8 mouse cellular contexts compared by ENCODE assay signal in the genomic region with DNA sequence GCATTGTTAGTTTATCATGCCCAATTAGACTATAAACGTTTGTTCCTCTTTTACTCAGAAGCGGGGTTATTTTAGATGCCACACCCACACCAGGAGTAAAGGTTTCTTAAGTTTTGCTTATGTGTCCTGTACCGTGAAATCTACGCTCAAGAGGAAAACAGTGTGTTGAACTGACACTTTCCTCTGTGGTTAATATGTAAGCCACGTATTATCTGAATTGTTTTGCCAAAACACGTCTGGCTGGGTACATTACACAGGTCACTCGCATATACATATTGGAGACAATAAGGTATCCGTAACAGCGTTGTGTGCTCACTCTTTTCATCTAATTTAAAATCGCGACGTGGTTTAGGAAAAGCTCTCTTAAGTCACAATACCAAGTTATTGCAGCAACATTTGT.
A peak's percentile ranks its signal among the peaks of the same experiment; 100 is the strongest.
DNase-seq lines count a peak whose midpoint lies in the region; ATAC-seq and TF ChIP-seq lines count a peak whose summit lies in the region.

No protein-coding gene starts in this region.

- no peak for TF ChIP-seq CTCF in cortical plate, adult 2 months (IDR thresholded peaks at IDR 0.05; ENCODE audit: extremely low read depth, insufficient read depth, low read length)

- 0 out of 2 replicates have a peak, but pooled peaks cover 7% of the 10 kb centered on the region for H3K4me1 ChIP-seq in kidney, embryonic 15.5 days
- no peaks in the 10 kb centered on the region for H3K4me1 ChIP-seq in cortical plate, adult 2 months (ENCODE audit: control insufficient read depth, insufficient read depth, low read length)
- peaks cover 11% of the 10 kb centered on the region for H3K4me1 ChIP-seq in hindbrain, embryonic 13.5 days (replicated peaks)

- H3K27me3 ChIP-seq in kidney, embryonic 15.5 days, result no peaks in the 10 kb centered on the region
- no peaks in the 10 kb centered on the region for H3K27me3 ChIP-seq in hindbrain, embryonic 13.5 days

- H3K9me3 ChIP-seq in kidney, embryonic 15.5 days (replicated peaks), result no peaks in the 10 kb centered on the region
- H3K9me3 ChIP-seq in hindbrain, embryonic 13.5 days, result no peaks in the 10 kb centered on the region

- H3K9ac ChIP-seq in kidney, embryonic 15.5 days, result no peak overlapping the region
- H3K9ac ChIP-seq in hindbrain, embryonic 13.5 days, result peak overlapping the region; percentile 79

- no peak for TF ChIP-seq POLR2A in cortical plate, adult 2 months (IDR thresholded peaks at IDR 0.05; ENCODE audit: extremely low read depth, insufficient read depth, low read length)

- no peak for DNase-seq in kidney, postnatal 36 days
- DNase-seq in urinary bladder, postnatal 4 days (ENCODE audit: low spot score in 2 of 2), result no peak
- DNase-seq in adrenal gland, adult 2 months, result no peak

- H3K36me3 ChIP-seq in kidney, embryonic 15.5 days, result no peaks in the 10 kb centered on the region
- H3K36me3 ChIP-seq in hindbrain, embryonic 13.5 days, result no peaks in the 10 kb centered on the region

- ATAC-seq in kidney, embryonic 15.5 days (replicated peaks; ENCODE audit: low FRiP score), result peak; percentile 6
- peak; percentile 30 for ATAC-seq in hindbrain, embryonic 13.5 days (ENCODE audit: low FRiP score)
- peak; percentile 41 for ATAC-seq in megakaryocyte, adult 5-6 weeks (ENCODE audit: poor library complexity, severe bottlenecking)
- no peak for ATAC-seq in activated CD4-positive, CD25-positive, alpha-beta regulatory T cell, adult 4 months

- peak overlapping the region; percentile 56 for H3K4me3 ChIP-seq in kidney, embryonic 15.5 days (replicated peaks)
- H3K4me3 ChIP-seq in cortical plate, adult 2 months (ENCODE audit: insufficient read depth, low read length), result peak overlapping the region; percentile 25; the same call in 1 of the 2 replicates
- H3K4me3 ChIP-seq in hindbrain, embryonic 13.5 days, result peak overlapping the region; percentile 46

- peak overlapping the region; percentile 97; the same call in 1 of the 2 replicates for H3K27ac ChIP-seq in kidney, embryonic 15.5 days
- H3K27ac ChIP-seq in cortical plate, adult 2 months (ENCODE audit: insufficient read depth, low read length), result no peak overlapping the region
- peak overlapping the region; percentile 98 for H3K27ac ChIP-seq in hindbrain, embryonic 13.5 days

- H3K4me2 ChIP-seq in kidney, embryonic 15.5 days, result peak overlapping the region; percentile 74
- peak overlapping the region; percentile 59 for H3K4me2 ChIP-seq in hindbrain, embryonic 13.5 days

- WGBS in kidney, embryonic 15.5 days, result 30% methylated on average over 12 of the region's 12 CpGs
- WGBS in hindbrain, embryonic 13.5 days, result 19% methylated on average over 12 of the region's 12 CpGs
